Mouse (Mus musculus): ENCODE measurements at regions not wholly inside any gene's neighbourhood (a gene's known extent, or its start where the extent isn't known, plus 50 kb on each side); places are given as distances from the start of the nearest gene placed in this dataset.

DNA sequence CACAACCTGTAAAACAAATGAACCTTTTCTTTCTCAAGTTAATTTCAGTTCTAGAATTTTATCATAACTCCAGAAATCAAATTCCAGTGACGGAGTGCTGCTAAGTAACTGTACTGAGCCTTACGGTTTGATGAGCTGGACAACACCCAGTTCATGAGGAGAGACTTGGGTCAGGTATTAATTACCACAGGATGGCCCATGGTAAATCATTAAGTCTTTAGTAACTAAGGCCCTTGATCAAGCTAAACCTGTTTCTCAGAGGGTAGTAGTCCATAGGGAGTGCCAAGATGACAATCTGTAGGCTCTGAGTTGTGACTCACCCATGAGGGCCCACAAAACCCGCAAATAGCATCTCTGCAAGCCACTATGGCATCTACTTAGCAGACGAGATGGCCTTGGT lies 101.1 kb upstream of the Arhgap5 start:
- DNase-seq = no peak

DNA sequence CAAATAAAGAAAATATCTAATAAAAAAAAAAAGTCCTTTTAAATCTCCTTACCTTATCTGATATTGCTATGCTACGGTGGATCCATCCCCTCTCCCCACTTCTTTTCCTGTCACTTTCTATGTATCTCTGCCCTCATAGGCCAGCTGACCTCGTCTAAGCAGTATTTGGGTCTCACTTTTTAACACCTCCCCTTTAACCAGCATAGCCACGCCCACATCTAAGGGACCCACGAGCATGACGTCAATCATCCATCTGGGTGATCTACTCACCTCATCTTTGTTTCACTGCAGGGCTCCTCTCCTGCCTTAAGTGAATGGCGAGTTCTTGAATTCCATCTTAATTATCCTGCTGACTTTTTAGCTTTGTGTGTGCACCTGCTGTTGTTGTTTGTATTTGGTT lies 97.4 kb upstream of the Arhgap5 start:
- no peak for DNase-seq

DNA sequence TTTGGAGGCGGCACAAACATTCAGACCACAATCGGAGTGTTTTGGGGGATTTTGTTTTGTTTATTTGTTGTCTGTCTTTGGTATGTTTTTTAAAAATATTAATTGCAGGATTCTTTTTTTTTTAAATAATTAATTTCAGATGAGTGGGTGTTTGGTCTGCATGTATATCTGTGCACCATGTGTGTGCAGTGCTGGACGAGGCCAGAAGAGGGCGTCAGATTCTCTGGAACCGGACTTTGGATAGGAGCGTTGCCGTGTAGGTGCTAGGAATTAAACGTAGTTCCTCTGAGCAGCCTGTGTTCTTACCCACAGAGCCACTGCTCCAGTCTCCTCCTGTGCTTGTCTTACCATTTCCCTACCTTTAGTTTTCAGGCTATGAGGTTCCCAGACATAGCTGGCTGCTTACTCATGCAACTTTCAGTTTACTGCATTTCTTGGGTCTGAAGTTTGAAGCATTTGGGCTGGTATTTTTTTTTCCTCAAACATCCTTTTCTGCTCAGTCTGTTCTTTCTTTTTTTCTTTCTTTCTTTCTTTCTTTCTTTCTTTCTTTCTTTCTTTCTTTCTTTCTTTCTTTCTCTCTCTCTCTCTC lies 95.4 kb upstream of the Arhgap5 start:
- no peak for DNase-seq

DNA sequence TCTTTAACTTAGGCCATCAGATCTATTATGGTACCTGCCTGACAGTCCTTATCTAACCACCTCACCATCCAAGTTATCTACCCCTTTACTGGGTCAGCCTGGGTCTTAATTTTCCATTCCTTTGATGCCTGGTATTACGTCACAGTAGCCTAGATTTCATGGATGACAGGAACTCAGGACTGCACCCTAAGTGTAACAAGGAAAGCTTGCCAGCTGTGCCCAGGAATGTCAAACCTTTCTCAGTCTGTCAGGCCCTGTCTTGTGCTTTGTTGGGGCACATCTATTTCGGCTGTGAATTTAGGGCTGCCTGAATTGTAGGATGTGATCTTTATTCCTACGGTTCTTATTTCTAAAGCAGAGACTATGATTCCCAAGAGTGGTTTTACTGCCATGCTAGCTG lies 94.6 kb upstream of the Arhgap5 start:
- no peak for DNase-seq

DNA sequence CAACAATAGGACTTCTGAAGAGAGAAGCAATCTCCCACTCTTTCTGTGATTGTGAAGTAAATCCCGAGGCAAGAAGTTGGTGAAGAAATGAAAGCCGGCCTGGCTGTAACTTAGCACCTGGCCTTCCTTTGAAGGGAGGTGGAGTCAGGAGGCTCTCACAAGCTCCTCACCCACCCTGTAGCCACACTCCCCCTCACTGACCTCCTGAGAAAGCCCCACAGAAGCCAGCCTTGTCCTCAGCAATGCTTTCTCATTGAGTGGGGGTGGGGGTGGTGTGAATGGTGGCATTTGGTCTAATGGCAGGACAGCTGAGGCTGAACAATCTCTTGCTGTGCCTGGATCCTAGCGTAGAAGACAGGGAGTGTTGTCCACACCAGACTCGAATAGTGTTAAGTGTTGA lies 91.6 kb upstream of the Arhgap5 start:
- DNase-seq = no peak

DNA sequence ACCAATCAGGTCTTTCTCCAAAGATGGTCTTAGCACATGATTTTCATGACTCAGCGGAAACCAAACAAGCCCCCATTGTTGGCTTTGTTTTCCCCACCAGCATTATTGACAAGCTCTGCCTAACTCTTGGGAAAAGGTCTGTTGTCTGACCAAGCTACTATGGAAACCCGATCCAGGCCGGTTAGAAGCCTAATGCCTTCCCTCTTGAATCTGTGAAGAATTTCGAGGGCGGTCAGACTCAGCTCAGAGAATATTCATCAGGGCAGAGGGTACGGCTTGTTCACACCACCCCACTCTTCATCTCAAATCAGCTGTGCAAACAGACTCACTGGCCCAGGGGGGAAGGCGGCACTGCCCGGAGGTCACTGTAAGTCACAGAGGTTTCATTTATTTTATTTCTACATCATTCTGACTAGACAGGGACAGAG lies 90.7 kb upstream of the Arhgap5 start:
- no peak for DNase-seq

DNA sequence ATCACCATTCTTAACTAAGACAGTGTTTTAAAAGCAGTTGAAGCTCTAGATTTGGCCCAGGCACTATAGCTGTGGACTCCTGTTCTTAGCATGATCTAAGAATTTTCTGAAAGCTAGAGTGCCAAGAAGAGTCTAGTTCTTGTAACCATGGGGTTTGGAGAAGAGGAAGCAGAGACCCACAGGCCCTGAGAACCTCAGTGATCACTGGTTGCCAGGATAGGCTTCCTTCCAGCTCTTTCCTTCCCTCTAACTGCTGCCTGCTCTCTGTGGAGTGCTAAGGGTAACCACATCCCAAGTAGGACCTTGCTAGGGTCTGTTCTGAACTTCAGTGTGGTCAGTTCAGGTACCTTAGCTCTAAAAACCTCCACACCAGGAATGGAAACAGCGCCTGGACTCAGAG lies 81.0 kb upstream of the Arhgap5 start:
- no peak for DNase-seq

DNA sequence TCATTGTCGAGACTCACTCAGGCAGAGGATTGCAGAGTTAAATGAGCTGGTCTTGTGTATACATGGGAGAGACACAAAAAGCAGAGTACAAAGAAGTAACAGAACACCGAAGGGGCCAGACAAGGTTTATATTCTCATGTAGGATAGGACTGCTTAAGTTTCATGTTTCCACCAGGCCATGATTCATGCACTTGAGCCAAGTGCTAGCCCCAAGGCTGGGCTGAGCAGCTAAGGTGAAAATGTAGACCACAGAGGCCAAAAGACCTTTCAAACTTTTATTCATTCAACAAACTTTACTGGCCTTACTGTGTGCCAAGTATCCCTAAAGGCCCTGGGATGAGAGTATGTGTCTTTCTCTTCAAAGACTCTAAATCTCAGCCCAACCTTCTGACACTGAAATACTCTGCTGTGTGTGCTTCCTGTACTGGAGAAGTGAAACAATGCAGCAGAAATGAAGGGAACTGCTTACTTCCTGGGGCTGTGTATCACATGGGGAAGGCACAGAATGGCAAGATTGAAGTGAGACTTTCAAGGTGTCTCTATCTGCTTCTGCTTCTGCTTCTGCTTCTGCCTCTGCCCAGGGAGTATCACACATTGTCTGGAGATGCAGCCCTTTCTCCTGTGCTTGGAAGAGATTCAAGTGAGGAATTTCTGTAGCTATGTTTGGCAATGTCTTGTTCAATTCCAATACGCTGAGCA lies 79.3 kb upstream of the Arhgap5 start:
- DNase-seq = no peak

DNA sequence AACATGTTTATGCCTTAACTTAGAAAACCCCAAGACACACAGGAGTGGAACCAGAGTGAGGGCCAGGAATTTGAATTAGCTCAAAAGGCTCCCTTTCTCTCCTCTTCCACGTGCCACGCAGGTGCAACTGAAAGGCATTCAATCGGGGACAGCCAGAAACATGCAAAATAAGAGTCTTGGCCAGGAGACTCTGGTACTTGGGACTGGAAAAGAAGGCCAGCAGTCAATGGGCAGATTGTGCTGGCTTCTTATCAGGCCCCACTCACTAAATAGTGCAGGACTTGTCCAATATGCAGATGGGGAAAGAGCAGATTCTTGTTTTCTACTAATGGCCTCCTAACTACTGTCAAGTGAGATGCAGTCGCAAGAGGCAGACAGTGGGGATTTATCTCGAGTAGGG lies 73.8 kb upstream of the Arhgap5 start:
- DNase-seq = no peak

DNA sequence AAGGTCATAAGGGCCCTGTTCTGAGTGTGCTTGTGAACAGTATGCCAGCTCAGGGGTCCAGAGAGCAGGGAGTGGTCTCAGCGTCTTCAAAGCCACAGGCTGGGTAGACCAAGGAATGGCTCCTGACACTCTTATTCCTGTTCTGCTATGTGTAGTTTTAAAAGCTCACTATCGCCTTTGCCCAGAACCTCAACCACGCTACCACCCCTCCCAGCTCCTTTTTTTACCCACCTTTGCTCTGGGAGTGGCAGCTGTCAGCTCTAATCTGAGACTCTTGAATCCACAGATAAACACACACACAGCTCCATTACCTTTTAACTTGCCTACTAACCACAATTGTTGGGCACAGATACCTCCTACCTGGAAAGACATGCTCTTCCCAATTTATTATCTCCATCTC lies 71.8 kb upstream of the Arhgap5 start:
- DNase-seq = no peak

DNA sequence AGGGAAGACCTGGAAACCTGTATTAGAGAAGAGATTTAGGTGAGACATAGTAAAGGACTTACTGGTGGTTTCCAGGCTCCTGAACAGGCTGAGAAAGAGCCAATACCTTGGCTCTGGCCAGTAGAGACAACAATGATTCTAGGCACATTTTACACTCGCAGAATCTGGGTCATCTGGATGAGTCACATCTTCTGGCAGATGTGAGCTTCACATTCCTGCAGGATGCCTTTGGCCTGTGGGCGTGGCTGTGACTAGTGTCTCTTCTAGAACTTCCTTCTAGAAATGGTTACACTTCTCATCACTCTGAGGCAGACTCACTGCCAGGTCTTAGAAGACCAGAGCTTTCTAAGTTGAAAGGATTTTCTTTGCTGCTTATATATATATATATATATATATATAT lies 69.8 kb upstream of the Arhgap5 start:
- DNase-seq = no peak

DNA sequence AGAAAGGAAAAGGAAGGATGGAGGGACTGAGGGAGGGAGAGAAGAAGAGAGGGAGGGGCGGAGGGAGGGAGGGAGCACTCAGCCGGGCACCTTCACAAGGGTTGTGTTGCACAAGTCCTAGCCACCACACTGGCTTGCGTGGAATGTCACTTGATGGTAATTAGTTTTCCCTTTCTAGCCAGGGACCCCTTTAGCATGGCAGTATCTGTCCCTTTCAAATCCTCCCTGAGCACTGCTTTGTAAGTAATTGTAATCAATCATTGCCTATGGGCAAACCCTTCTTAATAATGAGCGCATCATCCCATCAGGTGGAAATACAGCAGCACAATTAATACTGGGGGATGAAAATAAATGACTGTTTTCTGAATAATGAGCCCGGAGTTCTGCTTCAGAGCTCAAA lies 68.5 kb upstream of the Arhgap5 start:
- no peak for DNase-seq

DNA sequence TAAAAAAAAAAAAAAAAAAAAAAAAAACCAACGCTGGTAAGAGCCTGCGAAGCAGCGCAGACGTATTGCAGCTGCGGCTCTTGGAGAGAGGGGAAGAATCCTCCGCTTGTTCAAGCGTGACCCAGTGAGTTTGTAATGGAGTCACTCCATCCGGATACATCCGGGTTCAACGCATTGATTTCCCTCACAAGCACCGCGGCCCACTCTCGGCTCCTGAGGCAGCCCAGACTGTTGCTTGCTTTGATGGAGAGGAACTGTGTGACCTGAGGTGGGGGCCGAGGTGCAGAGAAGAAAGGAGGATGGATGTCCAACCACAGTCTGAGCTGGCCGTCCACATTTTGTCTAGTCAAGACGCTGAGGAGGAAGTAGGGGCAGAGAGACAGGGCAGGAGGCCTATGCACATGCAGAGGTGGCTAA lies 68.0 kb upstream of the Arhgap5 start:
- DNase-seq = no peak

DNA sequence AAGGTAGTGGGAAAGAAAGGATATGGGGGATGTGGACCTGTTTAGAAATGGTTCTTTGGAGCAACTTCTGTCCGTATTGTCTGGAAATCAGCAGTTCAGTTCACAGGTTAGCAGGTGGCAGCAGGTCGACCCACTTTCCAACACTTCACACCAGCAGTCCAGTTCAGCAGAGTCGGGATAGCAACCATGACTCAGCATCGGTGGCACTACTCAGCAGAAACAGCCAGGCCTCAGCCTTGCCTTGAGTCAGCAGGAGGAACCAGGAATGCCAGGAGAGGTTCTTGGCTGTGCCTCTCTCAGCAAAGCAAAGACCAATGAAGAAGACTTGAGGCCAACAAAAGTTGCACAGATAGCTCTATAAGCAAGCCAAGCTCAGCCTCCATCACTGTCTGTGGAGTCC lies 66.8 kb upstream of the Arhgap5 start:
- DNase-seq = no peak

DNA sequence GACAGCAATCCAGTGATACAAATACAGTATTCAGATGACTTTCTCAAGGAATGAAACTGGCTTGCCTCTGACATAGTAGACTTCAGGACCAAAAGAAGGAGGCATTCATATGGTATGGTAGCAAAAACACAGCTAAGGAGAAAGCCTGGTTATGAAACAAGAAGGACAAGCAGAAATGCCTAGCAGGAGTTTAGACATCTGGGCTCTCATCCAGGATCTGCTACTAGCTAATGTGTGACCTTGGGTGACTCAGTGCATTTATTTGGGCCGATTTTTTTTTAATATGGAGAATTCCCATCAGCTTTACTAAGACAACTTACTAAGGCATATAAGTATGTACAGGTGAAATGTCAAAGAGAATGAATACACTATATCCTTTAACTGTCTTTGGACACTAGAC lies 64.5 kb upstream of the Arhgap5 start:
- no peak for DNase-seq

DNA sequence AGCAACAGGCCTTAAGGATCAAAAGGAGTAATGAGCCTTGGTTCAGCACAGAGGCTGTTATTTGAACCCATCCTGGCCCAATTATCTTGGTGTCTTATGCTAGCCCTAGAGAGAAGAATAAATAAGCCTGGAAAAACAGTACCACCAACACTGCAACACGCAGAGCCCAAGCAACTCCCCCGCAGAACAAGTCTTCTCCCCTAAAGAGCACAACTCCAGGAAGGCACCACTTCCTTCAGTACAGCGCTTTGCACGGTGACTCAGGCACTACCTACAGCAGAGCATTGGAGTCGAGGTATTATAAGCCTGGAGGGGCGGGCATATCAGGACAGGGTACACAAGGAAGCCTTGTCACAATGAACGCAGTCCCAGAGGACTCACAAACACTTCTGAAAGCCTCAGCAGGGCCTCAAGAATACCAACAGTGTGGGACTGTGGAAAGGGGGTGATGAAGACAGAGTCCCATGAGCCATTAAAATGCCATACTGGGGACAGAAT lies 62.9 kb upstream of the Arhgap5 start:
- DNase-seq = no peak

DNA sequence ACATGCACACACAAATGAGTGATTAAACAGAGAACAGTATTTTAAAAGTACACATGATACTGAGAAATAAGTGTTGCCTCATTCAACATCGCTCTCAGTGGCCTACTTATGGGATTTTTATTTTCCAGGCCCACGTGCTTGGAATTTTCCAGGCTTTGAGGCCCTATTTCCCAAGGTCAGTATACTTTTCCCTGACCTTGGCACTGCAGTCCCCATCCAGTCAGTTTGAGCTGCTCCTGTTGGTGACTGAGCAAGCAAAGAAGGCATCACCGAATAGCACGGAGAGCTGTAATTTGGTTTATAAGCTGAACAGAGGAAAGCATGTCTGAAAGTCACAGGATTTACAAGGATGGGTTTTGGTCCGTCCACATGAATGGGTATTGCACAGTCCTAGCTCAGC lies 61.4 kb upstream of the Arhgap5 start:
- DNase-seq = no peak

DNA sequence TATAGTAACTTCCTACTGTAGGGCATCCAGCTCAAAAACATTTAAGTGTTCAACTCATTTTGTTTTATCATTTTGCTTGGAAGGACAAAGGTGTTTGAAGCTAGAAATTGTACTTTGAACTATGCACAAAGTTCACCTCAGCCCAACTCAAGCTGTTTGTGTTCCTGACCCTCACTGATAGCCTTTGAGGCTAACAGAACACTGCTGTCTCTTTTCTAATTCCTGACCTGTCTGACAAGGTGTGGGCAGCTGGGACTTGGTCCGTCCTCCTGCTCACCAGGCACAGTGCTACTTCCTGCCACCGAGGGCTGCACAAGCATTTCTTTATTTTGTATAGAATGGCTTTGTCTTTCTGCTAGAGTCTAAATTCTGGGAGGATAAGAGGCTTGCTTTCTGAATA lies 58.0 kb upstream of the Arhgap5 start:
- DNase-seq = no peak

DNA sequence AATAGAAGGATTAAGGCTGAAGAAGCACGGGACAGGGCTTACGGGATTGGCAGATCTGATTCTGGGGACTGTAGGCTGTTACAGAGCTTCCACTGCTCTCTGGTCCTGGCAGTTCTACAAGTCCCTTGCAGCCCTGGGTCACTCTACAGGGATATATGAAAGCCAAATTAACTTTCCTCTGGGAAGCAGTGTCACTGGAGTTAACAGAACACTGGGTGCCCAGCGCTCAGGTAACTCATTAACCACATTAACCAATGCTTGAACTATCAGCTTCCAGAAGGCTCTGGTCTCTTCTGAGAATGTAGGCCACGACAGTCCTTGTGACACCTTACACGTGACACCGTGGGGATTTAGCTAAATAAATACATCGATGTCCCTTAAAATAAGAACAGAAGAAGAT lies 57.3 kb upstream of the Arhgap5 start:
- no peak for DNase-seq

DNA sequence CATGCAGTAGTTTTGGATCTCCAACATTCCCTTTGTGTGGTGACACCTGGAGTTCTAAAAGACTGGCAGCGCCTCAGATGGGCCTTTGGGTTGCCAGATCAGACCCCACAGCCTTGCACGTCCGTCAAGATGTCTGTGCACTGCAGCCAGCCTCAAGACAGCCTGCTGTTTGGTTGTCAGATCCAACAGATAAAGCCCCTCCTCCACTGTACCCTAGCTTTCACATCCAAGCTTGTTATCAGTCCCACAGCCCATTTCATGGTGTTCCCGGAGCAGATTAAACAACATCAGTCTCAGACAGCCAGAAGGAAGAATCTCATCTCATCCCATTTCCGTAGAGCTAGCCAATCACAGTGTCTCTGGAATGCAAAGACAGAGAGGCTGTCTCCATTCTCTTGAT lies 56.3 kb upstream of the Arhgap5 start:
- no peak for DNase-seq

DNA sequence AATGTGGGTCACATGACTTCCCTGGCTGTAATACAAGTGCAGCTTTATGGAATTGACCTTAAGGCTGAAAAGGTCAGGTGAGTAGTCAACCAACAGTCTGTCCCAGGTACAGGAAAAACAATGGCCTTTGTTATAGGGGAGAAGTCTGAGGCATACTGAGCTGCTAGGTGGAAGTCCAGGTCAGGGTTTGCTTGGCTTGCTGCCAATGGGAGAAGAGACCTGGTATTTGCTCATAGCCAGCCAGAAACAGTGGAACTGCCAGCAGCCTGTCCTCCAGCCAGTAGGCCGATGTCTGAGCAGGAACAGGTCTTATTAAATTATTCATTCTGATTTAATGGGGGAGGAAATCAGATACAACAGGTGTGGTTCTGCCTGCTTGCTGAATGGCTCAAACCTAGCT lies 55.6 kb upstream of the Arhgap5 start:
- DNase-seq = peak; percentile 53 to 55

DNA sequence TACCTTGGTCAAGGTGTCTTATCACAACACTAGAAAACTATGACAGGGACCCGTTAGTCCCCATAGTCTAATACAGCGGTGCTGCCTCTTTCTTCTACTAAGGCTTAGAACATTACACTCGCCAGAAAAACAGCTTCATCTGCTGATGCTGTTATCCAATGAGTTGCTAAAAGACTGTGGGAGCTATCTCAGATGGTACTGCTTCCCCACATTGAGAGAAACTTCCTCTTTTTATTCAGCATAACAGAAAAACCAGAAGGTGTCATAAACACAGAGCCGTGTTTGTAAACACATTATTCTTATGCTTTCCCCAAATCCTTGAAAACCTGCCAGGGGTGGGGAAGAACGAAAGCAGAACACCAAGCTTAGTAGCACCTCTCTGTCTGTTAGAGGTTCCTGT lies 49.9 kb upstream of the Arhgap5 start:
- no peak for DNase-seq

Data from cerebellum, postnatal 14 days (tissue).